Mouse (Mus musculus): ENCODE measurements around the gene Nrde2. TPM values are rescaled to one million over a fixed set of nuclear protein-coding genes. Genes with fewer than 3 reads are reported as not detected.

Gene Nrde2
- polyA plus RNA-seq, 1 experiment: 11.6 TPM

- no peak for TF ChIP-seq POLR2A (IDR thresholded peaks at IDR 0.05; ENCODE audit: borderline replicate concordance, extremely low read depth, low read depth, low read length)
- no peak for TF ChIP-seq CTCF (IDR thresholded peaks at IDR 0.05; ENCODE audit: insufficient read depth, low read length)
- Histone ChIP-seq H3K4me1 (ENCODE audit: control insufficient read depth, insufficient read depth, low read length) (peaks cover 12% of the 10 kb centered on the region), H3K4me3 (replicated peaks; ENCODE audit: extremely low read depth, low read depth, low read length) (no peak overlapping the region)
- DNase-seq: no peak
- WGBS: 67% methylated on average over 8 of the region's 8 CpGs
Observed at GRCm38 (mm10) chr12:100128961-100129360, 30.5 kb downstream of the Nrde2 start.

DNA sequence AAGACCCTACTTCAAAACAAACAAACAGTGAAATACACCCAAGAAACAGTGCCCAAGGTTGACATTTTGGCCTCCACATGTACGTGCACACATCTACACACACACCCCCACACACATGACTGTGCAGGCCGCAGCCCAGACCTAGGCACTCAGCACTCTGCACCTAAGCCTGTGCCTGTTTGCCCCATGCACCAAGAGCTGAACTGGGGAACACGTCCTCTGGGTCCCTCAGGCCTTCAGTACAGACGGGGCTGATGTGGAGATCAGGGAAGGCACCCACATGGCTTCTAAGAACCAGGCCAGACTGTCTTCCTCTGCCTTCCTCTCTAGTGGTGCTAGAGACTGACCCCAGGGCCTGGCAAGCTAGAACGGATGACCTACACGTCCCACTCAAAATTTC lies 30.9 kb downstream of the Nrde2 start:
- Histone ChIP-seq H3K4me1 (ENCODE audit: control insufficient read depth, insufficient read depth, low read length) (peaks cover 12% of the 10 kb centered on the region), H3K4me3 (replicated peaks; ENCODE audit: extremely low read depth, low read depth, low read length) (no peak overlapping the region)
- DNase-seq: no peak
- TF ChIP-seq POLR2A (IDR thresholded peaks at IDR 0.05; ENCODE audit: borderline replicate concordance, extremely low read depth, low read depth, low read length) (no peak), CTCF (IDR thresholded peaks at IDR 0.05; ENCODE audit: insufficient read depth, low read length) (no peak)
- WGBS: 50% methylated on average over 6 of the region's 6 CpGs

DNA sequence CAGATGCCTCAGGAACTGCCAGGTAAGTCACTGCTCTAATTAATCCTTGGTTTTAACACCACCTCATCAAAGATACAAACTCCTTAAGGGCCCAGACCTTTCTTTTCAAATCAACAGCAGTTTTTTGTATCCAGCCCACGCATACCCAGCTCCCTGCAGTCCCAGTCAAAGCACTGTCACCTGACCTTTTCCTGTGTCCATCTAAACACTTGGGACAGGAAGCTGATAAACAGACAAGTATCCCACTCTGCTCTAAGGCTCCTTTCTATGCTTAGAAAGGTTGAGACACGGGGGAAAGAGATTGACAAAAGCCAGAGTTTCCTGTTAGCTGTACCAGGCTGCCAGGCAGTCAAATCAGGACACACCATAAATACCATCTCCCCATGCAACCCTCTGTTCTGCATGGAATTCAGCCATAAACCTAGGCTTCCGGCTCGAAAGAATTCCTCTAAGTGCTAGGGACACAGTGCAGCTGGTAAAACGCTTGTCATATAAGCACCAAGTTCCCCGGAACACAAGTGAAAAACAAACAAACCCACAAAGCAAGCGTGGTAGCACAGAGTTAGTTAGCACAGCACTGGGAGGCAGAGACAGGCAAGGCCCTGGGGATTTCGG lies 31.5 kb downstream of the Nrde2 start:
- Histone ChIP-seq H3K4me3 (replicated peaks; ENCODE audit: extremely low read depth, low read depth, low read length) (no peak overlapping the region), H3K4me1 (ENCODE audit: control insufficient read depth, insufficient read depth, low read length) (peaks cover 12% of the 10 kb centered on the region)
- TF ChIP-seq CTCF (IDR thresholded peaks at IDR 0.05; ENCODE audit: insufficient read depth, low read length): no peak
- TF ChIP-seq POLR2A (IDR thresholded peaks at IDR 0.05; ENCODE audit: borderline replicate concordance, extremely low read depth, low read depth, low read length): no peak
- peak; percentile 31 for DNase-seq
- 22% methylated on average over 8 of the region's 8 CpGs for WGBS

DNA sequence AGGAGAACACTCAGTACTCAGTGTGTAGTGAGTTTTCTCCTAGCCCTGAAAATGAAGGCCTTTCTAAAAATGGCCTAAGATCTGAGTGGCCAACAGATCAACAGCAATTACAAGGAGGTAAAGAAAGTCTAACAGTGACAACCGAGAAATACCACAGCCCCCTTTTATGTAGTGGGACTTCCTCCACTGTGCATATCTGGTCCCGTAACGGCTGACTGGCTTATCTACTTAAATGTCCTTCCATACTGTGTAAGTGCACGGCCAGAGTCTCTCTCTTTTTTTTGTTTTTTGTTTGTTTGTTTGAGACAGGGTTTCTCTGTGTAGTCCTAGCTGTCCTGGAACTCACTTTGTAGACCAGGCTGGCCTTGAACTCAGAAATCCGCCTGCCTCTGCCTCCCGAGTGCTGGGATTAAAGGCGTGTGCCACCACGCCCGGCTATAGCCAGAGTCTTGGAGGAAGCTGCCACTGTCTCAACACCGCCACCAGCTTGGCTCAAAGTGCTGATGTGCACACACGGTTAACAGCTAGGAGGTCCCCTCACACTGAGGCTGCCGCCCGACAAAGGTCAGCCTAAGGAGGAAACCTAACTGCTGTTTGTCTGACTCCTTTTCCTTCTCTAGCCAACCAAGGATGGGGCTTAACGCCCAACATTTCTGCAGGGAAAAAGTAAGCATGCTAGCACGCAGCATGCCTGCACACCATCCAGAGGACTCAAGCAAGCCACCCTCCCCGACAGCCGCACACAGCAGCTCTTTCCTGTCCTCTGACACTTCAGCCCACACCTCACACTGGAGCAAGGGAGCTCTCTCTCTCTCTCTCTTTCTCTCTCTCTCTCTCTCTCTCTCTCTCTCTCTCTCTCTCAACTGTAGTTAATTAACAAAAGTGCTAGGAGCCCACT lies 32.2 kb downstream of the Nrde2 start:
- Histone ChIP-seq H3K4me1 (ENCODE audit: control insufficient read depth, insufficient read depth, low read length) (peaks cover 12% of the 10 kb centered on the region), H3K4me3 (replicated peaks; ENCODE audit: extremely low read depth, low read depth, low read length) (no peak overlapping the region)
- WGBS: 57% methylated on average over 17 of the region's 17 CpGs
- DNase-seq: no peak
- TF ChIP-seq POLR2A (IDR thresholded peaks at IDR 0.05; ENCODE audit: borderline replicate concordance, extremely low read depth, low read depth, low read length) (no peak), CTCF (IDR thresholded peaks at IDR 0.05; ENCODE audit: insufficient read depth, low read length) (no peak)

DNA sequence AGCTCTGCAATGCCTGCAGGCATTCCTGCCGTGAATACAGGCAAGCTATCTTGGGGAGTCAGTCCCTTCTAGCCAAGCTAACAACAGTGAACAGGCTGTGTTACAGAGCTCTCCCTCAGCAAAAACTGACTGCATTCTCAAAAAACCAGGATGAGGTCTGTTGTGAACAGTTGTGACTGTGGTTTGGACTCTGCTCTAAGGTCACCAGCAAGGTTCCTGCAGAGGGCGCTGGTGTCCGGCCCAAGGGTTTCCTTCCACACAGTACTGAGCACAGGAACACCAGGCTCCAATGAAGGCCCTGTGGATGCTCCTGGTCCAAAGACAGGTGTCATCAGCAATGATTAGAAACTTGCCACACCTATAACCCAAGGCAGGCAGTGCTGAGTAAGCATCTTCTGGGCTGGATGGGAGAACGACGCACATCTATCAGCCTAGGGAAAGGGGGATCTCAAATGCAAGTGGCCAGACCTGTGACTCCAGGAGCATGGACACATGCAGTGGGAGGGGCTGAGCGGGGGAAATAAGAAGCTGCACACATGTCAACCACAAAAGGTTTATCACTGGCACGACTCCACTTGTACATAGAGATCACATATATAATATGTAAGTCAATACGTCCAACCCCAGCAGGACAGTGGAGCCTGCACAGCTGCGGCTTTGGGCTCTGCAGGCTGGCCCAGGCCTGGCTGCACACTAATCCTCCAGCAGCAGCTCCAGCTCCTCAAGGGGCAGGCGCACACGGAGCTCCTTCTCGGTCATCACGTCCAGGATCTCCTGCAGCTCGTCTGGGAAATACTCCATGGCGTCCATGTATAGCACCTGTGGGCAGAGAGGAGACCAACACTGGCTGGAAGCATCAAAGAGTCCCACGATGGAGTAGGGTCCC lies 34.3 kb downstream of the Nrde2 start:
- 81% methylated on average over 16 of the region's 16 CpGs for WGBS
- Histone ChIP-seq H3K4me1 (ENCODE audit: control insufficient read depth, insufficient read depth, low read length) (peaks cover 12% of the 10 kb centered on the region), H3K4me3 (replicated peaks; ENCODE audit: extremely low read depth, low read depth, low read length) (no peak overlapping the region)
- no peak for DNase-seq
- TF ChIP-seq CTCF (IDR thresholded peaks at IDR 0.05; ENCODE audit: insufficient read depth, low read length) (no peak), POLR2A (IDR thresholded peaks at IDR 0.05; ENCODE audit: borderline replicate concordance, extremely low read depth, low read depth, low read length) (no peak)

GRCm38 (mm10) chr12:100123476-100123875 lies 36.0 kb downstream of the Nrde2 start:
- TF ChIP-seq CTCF (IDR thresholded peaks at IDR 0.05; ENCODE audit: insufficient read depth, low read length): no peak
- TF ChIP-seq POLR2A (IDR thresholded peaks at IDR 0.05; ENCODE audit: borderline replicate concordance, extremely low read depth, low read depth, low read length): no peak
- no peak for DNase-seq
- 77% methylated on average over 9 of the region's 9 CpGs for WGBS
- Histone ChIP-seq H3K4me1 (ENCODE audit: control insufficient read depth, insufficient read depth, low read length) (peaks cover 8% of the 10 kb centered on the region), H3K4me3 (replicated peaks; ENCODE audit: extremely low read depth, low read depth, low read length) (no peak overlapping the region)

- 66% methylated on average over 7 of the region's 7 CpGs for WGBS
- TF ChIP-seq CTCF (IDR thresholded peaks at IDR 0.05; ENCODE audit: insufficient read depth, low read length) (no peak), POLR2A (IDR thresholded peaks at IDR 0.05; ENCODE audit: borderline replicate concordance, extremely low read depth, low read depth, low read length) (no peak)
- no peak for DNase-seq
- Histone ChIP-seq H3K4me1 (ENCODE audit: control insufficient read depth, insufficient read depth, low read length) (0 out of 2 replicates have a peak, but pooled peaks cover 5% of the 10 kb centered on the region), H3K4me3 (replicated peaks; ENCODE audit: extremely low read depth, low read depth, low read length) (no peak overlapping the region)
Observed at GRCm38 (mm10) chr12:100122921-100123381, 36.5 kb downstream of the Nrde2 start.

- H3K4me1 ChIP-seq (ENCODE audit: control insufficient read depth, insufficient read depth, low read length): peaks cover 6% of the 10 kb centered on the region; the same call in 1 of the 2 replicates
- DNase-seq: no peak
- H3K4me3 ChIP-seq (replicated peaks; ENCODE audit: extremely low read depth, low read depth, low read length): no peak overlapping the region
- TF ChIP-seq POLR2A (IDR thresholded peaks at IDR 0.05; ENCODE audit: borderline replicate concordance, extremely low read depth, low read depth, low read length) (no peak), CTCF (IDR thresholded peaks at IDR 0.05; ENCODE audit: insufficient read depth, low read length) (no peak)
- 72% methylated on average over 5 of the region's 5 CpGs for WGBS
Observed at GRCm38 (mm10) chr12:100115982-100116381, 43.5 kb downstream of the Nrde2 start.

Measured in lung, adult 2 months (tissue).